30 mouse cellular contexts compared by ENCODE assay signal in the genomic region with DNA sequence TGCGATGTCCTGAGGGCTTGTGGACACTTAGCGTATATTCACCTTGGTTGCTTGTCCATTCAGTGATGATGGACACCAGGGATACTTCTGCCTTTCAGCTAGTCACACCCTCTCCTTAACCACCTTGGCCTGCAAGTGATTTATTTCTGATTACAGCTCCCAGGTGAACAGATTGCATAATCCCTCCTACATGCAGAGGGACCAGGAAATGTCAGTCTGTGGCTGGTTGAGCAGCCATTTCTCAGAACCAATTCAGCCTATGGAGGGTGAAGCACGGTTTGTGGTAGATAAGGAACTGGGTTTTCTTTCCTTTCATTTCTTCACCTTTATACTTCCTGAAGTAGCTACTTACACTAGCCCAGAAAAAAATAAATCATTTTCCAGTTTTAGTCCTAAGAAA. TPM values are rescaled to one million over a fixed set of nuclear protein-coding genes. Genes with fewer than 3 reads are reported as not detected.
DNase-seq lines count a peak whose midpoint lies in the region; ATAC-seq and TF ChIP-seq lines count a peak whose summit lies in the region.
"Had no signal": no experiment of that assay in that cellular context is flagged by ENCODE, and none has a peak within 500 bp of the region (broad histone marks: within the 10 kb centered on the region; RNA-seq: fewer than 3 reads in every experiment).

No protein-coding gene starts in this region.

- peak overlapping the region; percentile 2 for H3K4me3 ChIP-seq in megakaryocyte, embryonic 14.5 days (replicated peaks)
- no peak overlapping the region for H3K4me3 ChIP-seq in stomach, postnatal 0 days (ENCODE audit: low read depth, low read length)
- H3K4me3 ChIP-seq: embryonic facial prominence, embryonic 10.5 days; embryonic facial prominence, embryonic 13.5 days; erythroblast, embryonic 14.5 days; forebrain, embryonic 10.5 days; forebrain, embryonic 13.5 days; heart, embryonic 12.5 days; heart, embryonic 15.5 days; hindbrain, embryonic 10.5 days; hindbrain, embryonic 13.5 days had no signal

- WGBS in stomach, postnatal 0 days, result 83% methylated on average over 3 of the region's 3 CpGs

- no peak for TF ChIP-seq CTCF in stomach, postnatal 0 days (IDR thresholded peaks at IDR 0.05; ENCODE audit: low read depth)

- ATAC-seq in megakaryocyte, adult 5-6 weeks (ENCODE audit: poor library complexity, severe bottlenecking), result no peak
- peak; percentile 37 for ATAC-seq in CD4-positive, CD25-positive, alpha-beta regulatory T cell, adult 4 months
- peak; percentile 60; the same call in 1 of the 2 replicates for ATAC-seq in stomach, postnatal 0 days (ENCODE audit: low FRiP score, low TSS enrichment)
- ATAC-seq: activated CD4-positive, CD25-positive, alpha-beta regulatory T cell, adult 4 months; forebrain, embryonic 13.5 days; forebrain, embryonic 16.5 days; hindbrain, embryonic 16.5 days; inflammation-experienced regulatory T-cells, adult 6 months had no signal

- peak; percentile 10 for DNase-seq in induced T-regulatory cell, adult 2 months (ENCODE audit: low read depth)
- no peak for DNase-seq in stomach, postnatal 0 days (ENCODE audit: low spot score)
- no peak for DNase-seq in left cerebral cortex, adult 9 months (ENCODE audit: low spot score in 2 of 2)
- DNase-seq in adrenal gland, postnatal 10 days, result no peak
- DNase-seq in gastrocnemius, postnatal 14 days, result no peak
- DNase-seq: adrenal gland, adult 8-10 months; cerebellum, adult 11-12 months; cerebellum, adult 8-10 months; cerebellum, postnatal 10 days; cerebellum, postnatal 36 days; embryo, embryonic 11 days; gastrocnemius, postnatal 25 days; heart, adult 18-20 months; heart, postnatal 36 days had no signal

- H3K4me1 ChIP-seq in megakaryocyte, embryonic 14.5 days, result peaks cover 79% of the 10 kb centered on the region
- no peaks in the 10 kb centered on the region for H3K4me1 ChIP-seq in stomach, postnatal 0 days (replicated peaks; ENCODE audit: control insufficient read depth, insufficient read depth)
- H3K4me1 ChIP-seq: forebrain, embryonic 10.5 days; forebrain, embryonic 13.5 days; hindbrain, embryonic 13.5 days had no signal

- intact Hi-C loops in gastrocnemius, postnatal 14 days (cut with DNase I; ENCODE audit: low total_unique reads), result no loop called here

- no peak for TF ChIP-seq EP300 in stomach, postnatal 0 days (optimal IDR thresholded peaks at IDR 0.05)

- H3K9ac ChIP-seq in stomach, postnatal 0 days (ENCODE audit: low read length), result no peak overlapping the region
- H3K9ac ChIP-seq: embryonic facial prominence, embryonic 13.5 days; forebrain, embryonic 13.5 days; heart, embryonic 12.5 days; heart, embryonic 15.5 days; hindbrain, embryonic 13.5 days had no signal

- no peaks in the 10 kb centered on the region for H3K36me3 ChIP-seq in megakaryocyte, embryonic 14.5 days (replicated peaks; ENCODE audit: low read length)
- H3K36me3 ChIP-seq in stomach, postnatal 0 days (ENCODE audit: control insufficient read depth, insufficient read depth, low read length), result no peaks in the 10 kb centered on the region
- H3K36me3 ChIP-seq: embryonic facial prominence, embryonic 10.5 days; embryonic facial prominence, embryonic 13.5 days; forebrain, embryonic 10.5 days; heart, embryonic 12.5 days; heart, embryonic 15.5 days; hindbrain, embryonic 10.5 days; hindbrain, embryonic 13.5 days had no signal

- peak overlapping the region; percentile 35; the same call in 1 of the 2 replicates for H3K27ac ChIP-seq in stomach, postnatal 0 days (replicated peaks)
- H3K27ac ChIP-seq: embryonic facial prominence, embryonic 10.5 days; embryonic facial prominence, embryonic 13.5 days; forebrain, embryonic 10.5 days; forebrain, embryonic 13.5 days; heart, embryonic 15.5 days; hindbrain, embryonic 10.5 days; hindbrain, embryonic 13.5 days had no signal

- no peak overlapping the region for H3K4me2 ChIP-seq in stomach, postnatal 0 days (replicated peaks; ENCODE audit: low read depth)
- H3K4me2 ChIP-seq: embryonic facial prominence, embryonic 13.5 days; forebrain, embryonic 13.5 days; heart, embryonic 12.5 days; heart, embryonic 15.5 days; hindbrain, embryonic 13.5 days had no signal

- peaks cover 34% of the 10 kb centered on the region for H3K27me3 ChIP-seq in megakaryocyte, embryonic 14.5 days (replicated peaks)
- no peaks in the 10 kb centered on the region for H3K27me3 ChIP-seq in stomach, postnatal 0 days (ENCODE audit: control insufficient read depth, insufficient read depth, low read length)
- H3K27me3 ChIP-seq: embryonic facial prominence, embryonic 13.5 days; forebrain, embryonic 13.5 days; heart, embryonic 12.5 days; heart, embryonic 15.5 days had no signal

- H3K9me3 ChIP-seq in megakaryocyte, embryonic 14.5 days, result no peaks in the 10 kb centered on the region
- H3K9me3 ChIP-seq in stomach, postnatal 0 days (ENCODE audit: control insufficient read depth, low read length), result no peaks in the 10 kb centered on the region
- H3K9me3 ChIP-seq: embryonic facial prominence, embryonic 10.5 days; embryonic facial prominence, embryonic 13.5 days; forebrain, embryonic 10.5 days; forebrain, embryonic 13.5 days; heart, embryonic 12.5 days; heart, embryonic 15.5 days; hindbrain, embryonic 10.5 days; hindbrain, embryonic 13.5 days had no signal

RNA-seq across cellular contexts. Expression of a gene that starts 34.6 kb away (rescaled TPM):
- 3.2 and 15.8 TPM in 2 replicates for polyA plus RNA-seq in megakaryocyte, embryonic 14.5 days (2012; ENCODE audit: insufficient read depth, low replicate concordance)
- 2.2 and 3.6 TPM in 2 replicates for total RNA-seq in megakaryocyte, adult 5-6 weeks (2015)
- 1.4 and 2.8 TPM in 2 replicates for total RNA-seq in megakaryocyte, adult 5-6 weeks (2017)
- polyA plus RNA-seq in CD4-positive, CD25-positive, alpha-beta regulatory T cell, adult 4 months (2017; shearing (Covaris generic)), result 1 to 10 TPM; 7.4 to 9.7 TPM
- 85.2 and 94.2 TPM in 2 replicates for polyA plus RNA-seq in stomach, postnatal 0 days (2015; fragmentation: Nextera tagmentation; extraction: Ambion mirVana)
- 10 to 100 TPM; 32.1 to 39.1 TPM for total RNA-seq in adrenal gland, postnatal 10 days (2021)
- total RNA-seq in gastrocnemius, postnatal 14 days (2021), result 10 to 100 TPM; 59.2 to 59.6 TPM

Comparison
In these comparisons a context has a peak if more than half of its experiments do, and no peak if none do; other contexts are left out.
1. RNA of a gene that starts 34.6 kb away (total RNA-seq): 59.2 to 59.6 TPM in gastrocnemius, postnatal 14 days and 32.1 to 39.1 TPM in adrenal gland, postnatal 10 days; 1.4 to 3.6 TPM in megakaryocyte, adult 5-6 weeks; every median in the first group is over 4 times any median in the second.